Mouse (Mus musculus): ENCODE data around the gene Smndc1. TPM values are rescaled to one million over a fixed set of nuclear protein-coding genes. Genes with fewer than 3 reads are reported as not detected.

The Smndc1 gene
- 43.8 and 43.9 TPM in 2 replicates for polyA plus RNA-seq (2014; fragmentation: Nextera tagmentation; extraction: Ambion mirVana)

DNA sequence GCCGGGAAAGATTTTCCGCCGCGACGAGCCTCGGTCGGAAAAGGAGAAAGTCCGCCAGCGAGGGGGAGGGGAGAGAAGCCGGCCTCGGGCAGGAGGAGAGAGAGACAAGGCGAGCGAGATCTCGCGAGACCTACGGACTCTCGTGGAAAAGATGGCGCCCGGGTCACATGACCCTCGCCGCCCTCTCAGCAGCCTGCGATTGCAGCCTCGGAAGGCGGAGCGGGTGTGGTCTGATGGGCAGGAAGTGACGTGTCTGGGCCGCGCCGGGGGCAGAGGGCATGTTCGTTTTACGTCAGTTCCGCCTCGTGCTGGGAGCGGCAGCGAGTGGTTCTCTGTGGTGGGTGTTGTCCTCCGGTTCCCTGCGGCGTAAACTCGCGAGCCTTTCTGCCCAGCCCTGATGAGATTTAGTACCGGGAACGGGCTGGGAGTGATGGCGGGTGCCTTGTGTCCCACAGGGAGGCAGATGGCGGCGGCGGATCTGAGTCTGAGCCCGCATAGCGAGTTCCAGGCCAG is at the start of gene Smndc1:
Gene Smndc1, minus strand, starts transcription at position 84 of the 513 bp plus-strand sequence.
- ATAC-seq (replicated peaks; ENCODE audit: low FRiP score, low TSS enrichment, low read depth) (peak; percentile 97), DNase-seq (ENCODE audit: low spot score) (peak; percentile 98)
- peaks cover 34% of the 10 kb centered on the region for H3K36me3 ChIP-seq (ENCODE audit: control insufficient read depth, insufficient read depth, low read length)
- no peaks in the 10 kb centered on the region for H3K9me3 ChIP-seq (ENCODE audit: control insufficient read depth, low read length)
- WGBS = under 1% methylated on average over 48 of the region's 48 CpGs
- peak within 1 kb of the TSS; percentile 99 for H3K27ac ChIP-seq (ENCODE audit: low read depth)
- H3K4me1 ChIP-seq (replicated peaks; ENCODE audit: control insufficient read depth, insufficient read depth, low read length) = peaks cover 9% of the 10 kb centered on the region
- no peaks in the 10 kb centered on the region for H3K27me3 ChIP-seq (replicated peaks; ENCODE audit: control insufficient read depth, insufficient read depth, low read length)
- peak within 1 kb of the TSS; percentile 76 for H3K4me2 ChIP-seq (ENCODE audit: low read length)
- peak within 1 kb of the TSS; percentile 98 for H3K4me3 ChIP-seq (ENCODE audit: low read depth, low read length)
- peak within 1 kb of the TSS; percentile 99 for H3K9ac ChIP-seq (ENCODE audit: low read length)

DNA sequence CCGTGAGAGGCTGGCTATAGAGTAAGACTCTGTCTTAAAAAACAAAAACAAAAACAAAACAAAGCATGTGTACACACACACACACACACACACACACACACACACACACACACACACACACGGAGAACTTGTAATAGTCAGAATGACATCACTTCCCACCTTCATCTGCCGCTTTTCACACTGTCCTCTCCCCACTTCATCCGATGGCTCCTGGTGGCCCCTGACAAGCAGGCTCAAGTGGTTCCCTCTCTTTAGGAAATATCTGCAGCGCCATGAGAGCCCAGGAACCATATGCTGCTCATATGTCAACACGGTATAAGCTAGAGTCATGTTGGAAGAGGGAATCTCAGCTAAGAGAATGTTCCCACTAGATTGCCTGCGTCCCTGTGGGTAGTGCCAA is 49.0 kb upstream of the Smndc1 start:
- no peak for ATAC-seq (replicated peaks; ENCODE audit: low FRiP score, low TSS enrichment, low read depth)
- DNase-seq (ENCODE audit: low spot score) = no peak
- no peak overlapping the region for H3K27ac ChIP-seq (ENCODE audit: low read depth)
- peaks cover 19% of the 10 kb centered on the region for H3K4me1 ChIP-seq (replicated peaks; ENCODE audit: control insufficient read depth, insufficient read depth, low read length)
- no peaks in the 10 kb centered on the region for H3K9me3 ChIP-seq (ENCODE audit: control insufficient read depth, low read length)
- H3K9ac ChIP-seq (ENCODE audit: low read length) = no peak overlapping the region
- no peak overlapping the region for H3K4me3 ChIP-seq (ENCODE audit: low read depth, low read length)
- H3K36me3 ChIP-seq (ENCODE audit: control insufficient read depth, insufficient read depth, low read length) = no peaks in the 10 kb centered on the region
- WGBS = 77% methylated on average over 7 of the region's 7 CpGs
- no peak overlapping the region for H3K4me2 ChIP-seq (ENCODE audit: low read length)
- no peaks in the 10 kb centered on the region for H3K27me3 ChIP-seq (replicated peaks; ENCODE audit: control insufficient read depth, insufficient read depth, low read length)

DNA sequence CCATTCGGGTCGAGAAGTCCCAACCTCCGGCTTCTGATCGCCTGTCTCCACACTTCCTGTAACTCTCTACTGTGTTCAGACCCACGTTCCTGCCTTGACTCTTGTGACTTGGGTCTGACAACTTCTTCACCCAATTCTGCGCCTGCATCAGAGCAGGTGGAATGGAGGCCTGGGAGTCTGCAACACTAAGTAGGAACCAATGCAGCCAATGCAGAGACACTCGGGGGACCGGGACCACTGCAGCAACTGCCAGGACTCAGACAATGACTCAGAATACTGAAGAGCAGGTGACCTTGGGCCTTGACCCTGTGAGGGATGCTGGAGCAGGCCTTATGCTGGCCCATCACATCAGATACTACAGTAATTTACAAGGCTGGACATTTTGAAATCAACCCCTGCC is 47.6 kb upstream of the Smndc1 start:
- Histone ChIP-seq H3K36me3 (ENCODE audit: control insufficient read depth, insufficient read depth, low read length) (no peaks in the 10 kb centered on the region), H3K27ac (ENCODE audit: low read depth) (peak overlapping the region; percentile 29; the same call in 1 of the 2 replicates), H3K27me3 (replicated peaks; ENCODE audit: control insufficient read depth, insufficient read depth, low read length) (no peaks in the 10 kb centered on the region), H3K4me1 (replicated peaks; ENCODE audit: control insufficient read depth, insufficient read depth, low read length) (peaks cover 19% of the 10 kb centered on the region), H3K9ac (ENCODE audit: low read length) (no peak overlapping the region), H3K4me2 (ENCODE audit: low read length) (no peak overlapping the region), H3K4me3 (ENCODE audit: low read depth, low read length) (no peak overlapping the region), H3K9me3 (ENCODE audit: control insufficient read depth, low read length) (no peaks in the 10 kb centered on the region)
- 80% methylated on average over 8 of the region's 8 CpGs for WGBS
- no peak for DNase-seq (ENCODE audit: low spot score)
- ATAC-seq (replicated peaks; ENCODE audit: low FRiP score, low TSS enrichment, low read depth) = no peak

DNA sequence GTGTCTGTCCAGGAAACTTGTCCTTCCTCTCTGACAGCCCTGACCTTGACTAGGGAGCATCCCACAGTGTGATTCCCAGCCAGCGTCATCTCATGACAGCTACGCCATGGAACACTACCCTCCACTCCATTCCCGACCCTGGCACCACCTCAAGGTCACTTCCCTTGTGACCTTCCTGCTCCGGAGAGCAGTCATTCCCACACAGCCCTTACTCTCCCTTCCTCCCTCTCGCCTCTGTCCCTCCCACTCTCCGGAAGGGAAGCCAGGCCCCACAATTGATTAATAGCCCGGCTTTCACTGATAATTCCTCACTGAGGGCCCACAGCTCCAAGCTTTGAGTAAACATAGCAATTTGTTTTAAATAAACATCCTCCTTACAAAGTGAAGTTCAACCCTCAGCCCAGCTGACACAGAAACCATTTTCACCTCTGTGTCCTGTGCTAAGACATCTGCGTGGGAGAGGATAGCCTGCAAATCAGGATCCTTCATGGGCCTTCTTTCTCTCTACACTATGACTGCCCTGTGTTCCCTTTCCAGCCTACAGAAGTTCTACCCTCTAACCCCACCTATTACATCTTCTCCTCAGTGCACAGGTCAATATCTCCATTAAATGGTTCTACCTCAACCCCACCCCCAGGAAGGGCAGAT is 47.1 kb upstream of the Smndc1 start:
- Histone ChIP-seq H3K9me3 (ENCODE audit: control insufficient read depth, low read length) (no peaks in the 10 kb centered on the region), H3K36me3 (ENCODE audit: control insufficient read depth, insufficient read depth, low read length) (no peaks in the 10 kb centered on the region), H3K9ac (ENCODE audit: low read length) (no peak overlapping the region), H3K4me2 (ENCODE audit: low read length) (no peak overlapping the region), H3K27ac (ENCODE audit: low read depth) (peak overlapping the region; percentile 29; the same call in 1 of the 2 replicates), H3K27me3 (replicated peaks; ENCODE audit: control insufficient read depth, insufficient read depth, low read length) (no peaks in the 10 kb centered on the region), H3K4me1 (replicated peaks; ENCODE audit: control insufficient read depth, insufficient read depth, low read length) (peaks cover 19% of the 10 kb centered on the region), H3K4me3 (ENCODE audit: low read depth, low read length) (no peak overlapping the region)
- peak; percentile 67 for ATAC-seq (replicated peaks; ENCODE audit: low FRiP score, low TSS enrichment, low read depth)
- no peak for DNase-seq (ENCODE audit: low spot score)
- WGBS = 8% methylated on average over 8 of the region's 8 CpGs

DNA sequence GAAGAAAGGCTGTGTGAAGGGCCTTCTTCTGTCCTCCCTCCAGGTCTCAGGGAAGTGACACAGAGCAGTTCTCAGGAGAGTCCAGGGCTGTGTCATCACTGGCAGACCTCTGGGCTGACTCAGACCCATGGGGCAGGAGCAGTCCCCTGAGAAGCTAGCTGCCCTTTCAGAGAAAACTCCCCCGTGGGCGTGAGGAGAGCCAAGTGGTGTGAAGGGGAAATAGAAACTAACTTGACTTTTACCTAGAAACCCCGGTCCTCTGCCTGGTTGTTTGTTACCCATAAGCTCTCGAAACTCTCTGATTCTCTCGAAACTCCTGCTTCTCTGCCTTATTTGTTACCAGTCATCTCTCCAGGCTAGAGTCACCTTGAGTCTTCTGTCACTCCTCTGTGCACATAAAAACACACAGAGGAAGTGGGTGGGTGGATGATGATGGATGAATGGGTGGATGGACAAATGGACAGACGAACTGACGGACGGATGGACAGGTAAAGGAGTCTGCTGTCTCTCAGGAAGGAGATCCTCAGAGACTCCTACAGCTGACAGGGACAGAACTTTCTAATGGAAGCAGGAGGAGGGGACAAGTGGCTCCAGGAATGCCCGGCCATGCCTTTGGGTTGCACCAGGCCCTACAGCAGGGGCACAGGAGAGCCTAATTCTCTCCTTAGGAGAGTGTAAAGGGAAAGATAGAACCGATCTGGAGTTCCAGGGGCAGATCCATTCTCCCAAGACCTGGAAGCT is 43.7 kb upstream of the Smndc1 start:
- no peaks in the 10 kb centered on the region for H3K36me3 ChIP-seq (ENCODE audit: control insufficient read depth, insufficient read depth, low read length)
- H3K4me1 ChIP-seq (replicated peaks; ENCODE audit: control insufficient read depth, insufficient read depth, low read length) = peaks cover 21% of the 10 kb centered on the region
- H3K4me2 ChIP-seq (ENCODE audit: low read length) = no peak overlapping the region
- no peak for ATAC-seq (replicated peaks; ENCODE audit: low FRiP score, low TSS enrichment, low read depth)
- DNase-seq (ENCODE audit: low spot score) = no peak
- no peaks in the 10 kb centered on the region for H3K9me3 ChIP-seq (ENCODE audit: control insufficient read depth, low read length)
- no peak overlapping the region for H3K9ac ChIP-seq (ENCODE audit: low read length)
- no peaks in the 10 kb centered on the region for H3K27me3 ChIP-seq (replicated peaks; ENCODE audit: control insufficient read depth, insufficient read depth, low read length)
- no peak overlapping the region for H3K27ac ChIP-seq (ENCODE audit: low read depth)
- H3K4me3 ChIP-seq (ENCODE audit: low read depth, low read length) = no peak overlapping the region
- 86% methylated on average over 10 of the region's 10 CpGs for WGBS

DNA sequence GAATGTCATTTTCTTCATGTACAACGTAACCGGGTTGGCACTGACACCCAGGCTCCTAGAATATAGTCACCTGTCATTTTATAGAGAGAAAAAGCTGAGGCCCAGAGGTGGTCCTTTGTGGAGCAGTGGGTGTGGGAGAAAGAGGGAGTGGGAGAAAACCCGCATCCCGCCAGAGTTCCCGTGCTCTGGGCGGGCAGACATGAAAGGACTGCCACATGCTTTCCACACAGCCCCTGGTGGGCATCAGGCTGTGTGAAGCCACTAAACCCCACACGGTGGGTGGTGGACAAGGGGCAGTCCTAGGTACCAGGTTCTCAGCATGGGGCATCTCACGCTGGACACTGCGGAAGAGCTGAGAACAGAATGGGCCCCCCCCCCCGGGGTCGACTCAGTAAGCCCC is 40.6 kb upstream of the Smndc1 start:
- 0 out of 2 replicates have a peak, but pooled peaks cover 5% of the 10 kb centered on the region for H3K4me1 ChIP-seq (replicated peaks; ENCODE audit: control insufficient read depth, insufficient read depth, low read length)
- no peak overlapping the region for H3K4me2 ChIP-seq (ENCODE audit: low read length)
- H3K36me3 ChIP-seq (ENCODE audit: control insufficient read depth, insufficient read depth, low read length) = no peaks in the 10 kb centered on the region
- H3K27me3 ChIP-seq (replicated peaks; ENCODE audit: control insufficient read depth, insufficient read depth, low read length) = no peaks in the 10 kb centered on the region
- 89% methylated on average over 11 of the region's 11 CpGs for WGBS
- DNase-seq (ENCODE audit: low spot score) = no peak
- ATAC-seq (replicated peaks; ENCODE audit: low FRiP score, low TSS enrichment, low read depth) = no peak
- no peak overlapping the region for H3K9ac ChIP-seq (ENCODE audit: low read length)
- H3K9me3 ChIP-seq (ENCODE audit: control insufficient read depth, low read length) = no peaks in the 10 kb centered on the region
- no peak overlapping the region for H3K27ac ChIP-seq (ENCODE audit: low read depth)
- H3K4me3 ChIP-seq (ENCODE audit: low read depth, low read length) = no peak overlapping the region

DNA sequence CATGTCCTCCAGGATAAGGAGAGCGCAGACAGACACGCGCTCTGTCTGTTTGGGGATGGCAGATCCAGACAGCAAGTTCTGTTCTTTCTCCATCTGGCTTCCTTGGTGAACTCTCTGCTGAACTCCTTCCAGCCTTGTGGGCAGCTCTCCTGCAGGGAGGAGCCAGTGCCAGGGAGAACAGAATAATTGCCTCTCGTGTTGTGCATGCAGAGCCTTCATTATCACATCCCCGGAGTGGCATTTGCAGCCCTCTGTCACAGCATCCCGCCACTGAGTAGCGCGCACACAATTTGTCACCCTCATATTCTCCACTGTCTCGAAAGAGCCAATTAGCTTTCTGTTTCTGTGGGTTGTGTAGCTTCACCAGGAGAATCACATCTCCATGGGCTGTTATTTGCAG is 40.0 kb upstream of the Smndc1 start:
- H3K4me1 ChIP-seq (replicated peaks; ENCODE audit: control insufficient read depth, insufficient read depth, low read length) = 0 out of 2 replicates have a peak, but pooled peaks cover 5% of the 10 kb centered on the region
- no peak overlapping the region for H3K9ac ChIP-seq (ENCODE audit: low read length)
- WGBS = 56% methylated on average over 9 of the region's 9 CpGs
- H3K27ac ChIP-seq (ENCODE audit: low read depth) = no peak overlapping the region
- H3K27me3 ChIP-seq (replicated peaks; ENCODE audit: control insufficient read depth, insufficient read depth, low read length) = no peaks in the 10 kb centered on the region
- no peaks in the 10 kb centered on the region for H3K36me3 ChIP-seq (ENCODE audit: control insufficient read depth, insufficient read depth, low read length)
- no peak overlapping the region for H3K4me2 ChIP-seq (ENCODE audit: low read length)
- no peak overlapping the region for H3K4me3 ChIP-seq (ENCODE audit: low read depth, low read length)
- H3K9me3 ChIP-seq (ENCODE audit: control insufficient read depth, low read length) = no peaks in the 10 kb centered on the region
- DNase-seq (ENCODE audit: low spot score) (no peak), ATAC-seq (replicated peaks; ENCODE audit: low FRiP score, low TSS enrichment, low read depth) (no peak)

DNA sequence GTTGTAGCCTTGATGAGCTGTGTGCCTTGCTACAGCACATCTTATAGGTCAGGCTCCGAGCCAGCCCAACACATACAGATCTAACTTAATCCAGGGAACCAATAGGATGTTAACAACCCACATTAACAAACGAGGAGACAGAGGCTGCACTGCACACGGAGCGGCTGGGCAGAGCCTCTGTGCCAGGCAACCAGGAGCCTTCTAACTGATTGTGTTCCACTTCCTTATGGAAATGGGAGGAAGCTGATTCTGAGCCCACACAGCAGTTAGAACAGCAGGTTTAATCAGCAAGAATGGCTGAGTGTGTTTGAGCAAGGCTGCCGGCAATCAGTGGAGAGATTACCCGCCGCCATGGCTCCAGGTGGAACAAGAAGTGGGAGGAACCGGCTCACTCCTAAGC is 37.4 kb upstream of the Smndc1 start:
- ATAC-seq (replicated peaks; ENCODE audit: low FRiP score, low TSS enrichment, low read depth) = 0 out of 2 replicates have a peak, but pooled peaks have one; percentile 16
- 54% methylated on average over 8 of the region's 8 CpGs for WGBS
- no peak overlapping the region for H3K4me3 ChIP-seq (ENCODE audit: low read depth, low read length)
- H3K4me1 ChIP-seq (replicated peaks; ENCODE audit: control insufficient read depth, insufficient read depth, low read length) = peaks cover 12% of the 10 kb centered on the region; the same call in 1 of the 2 replicates
- no peak for DNase-seq (ENCODE audit: low spot score)
- H3K9me3 ChIP-seq (ENCODE audit: control insufficient read depth, low read length) = no peaks in the 10 kb centered on the region
- H3K27ac ChIP-seq (ENCODE audit: low read depth) = no peak overlapping the region
- no peak overlapping the region; the same call in 1 of the 2 replicates for H3K4me2 ChIP-seq (ENCODE audit: low read length)
- H3K36me3 ChIP-seq (ENCODE audit: control insufficient read depth, insufficient read depth, low read length) = no peaks in the 10 kb centered on the region
- H3K9ac ChIP-seq (ENCODE audit: low read length) = no peak overlapping the region
- H3K27me3 ChIP-seq (replicated peaks; ENCODE audit: control insufficient read depth, insufficient read depth, low read length) = 0 out of 2 replicates have a peak, but pooled peaks cover 2% of the 10 kb centered on the region

Measured in intestine, embryonic 14.5 days (tissue).